In the genomic region with DNA sequence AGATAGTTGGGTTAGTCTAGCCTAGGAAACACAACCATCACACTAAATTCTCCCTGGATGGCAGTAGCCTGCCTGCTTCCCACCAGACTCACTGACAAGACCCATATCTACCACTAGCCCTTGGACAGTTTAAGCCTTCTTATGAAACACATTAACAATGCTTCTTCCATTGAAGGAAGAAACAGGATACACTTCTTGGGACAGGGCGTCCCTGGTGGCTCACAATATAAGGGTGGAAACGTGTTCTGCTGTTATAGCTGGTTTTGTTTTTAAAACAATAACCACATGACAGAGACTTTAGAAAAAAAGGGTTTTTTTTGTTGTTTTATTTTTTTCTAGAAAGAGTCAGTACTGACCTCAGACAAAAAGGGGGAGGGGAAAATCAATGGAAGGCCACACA, we compare ENCODE assay signal across 15 mouse cellular contexts. TPM values are rescaled to one million over a fixed set of nuclear protein-coding genes. Genes with fewer than 3 reads are reported as not detected.
DNase-seq lines count a peak whose midpoint lies in the region; ATAC-seq and TF ChIP-seq lines count a peak whose summit lies in the region.
"Had no signal": no experiment of that assay in that cellular context is flagged by ENCODE, and none has a peak within 500 bp of the region (broad histone marks: within the 10 kb centered on the region; RNA-seq: fewer than 3 reads in every experiment).

No protein-coding gene starts in this region.

- no peak for DNase-seq in forebrain, embryonic 10.5 days (ENCODE audit: extremely low spot score, low spot score)
- no peak for DNase-seq in hindbrain, postnatal 0 days (ENCODE audit: low spot score)
- no peak for DNase-seq in hindbrain, embryonic 10.5 days (ENCODE audit: low spot score)
- DNase-seq in midbrain, embryonic 11.5 days (ENCODE audit: low spot score, missing footprints): peak; percentile 77
- DNase-seq in liver, postnatal 0 days: no peak
- DNase-seq in spleen, postnatal 4 days (ENCODE audit: low spot score in 2 of 2): no peak
- DNase-seq: cerebellum, adult 11-12 months; gastrocnemius, postnatal 36 days; kidney, adult 8-10 months; right cerebral cortex, postnatal 4 days had no signal

- H3K27ac ChIP-seq in forebrain, embryonic 15.5 days (replicated peaks): 0 out of 2 replicates have a peak overlapping the region, but pooled peaks have one; percentile 9
- no peak overlapping the region for H3K27ac ChIP-seq in forebrain, embryonic 10.5 days
- no peak overlapping the region for H3K27ac ChIP-seq in hindbrain, postnatal 0 days
- no peak overlapping the region for H3K27ac ChIP-seq in hindbrain, embryonic 10.5 days
- H3K27ac ChIP-seq in midbrain, embryonic 11.5 days (ENCODE audit: low read depth, low read length): no peak overlapping the region
- no peak overlapping the region for H3K27ac ChIP-seq in midbrain, embryonic 13.5 days
- H3K27ac ChIP-seq in liver, postnatal 0 days (ENCODE audit: low read depth): no peak overlapping the region
- H3K27ac ChIP-seq: embryonic facial prominence, embryonic 15.5 days; forebrain, embryonic 13.5 days had no signal

- no peaks in the 10 kb centered on the region for H3K36me3 ChIP-seq in forebrain, embryonic 15.5 days
- H3K36me3 ChIP-seq in forebrain, embryonic 10.5 days (replicated peaks): no peaks in the 10 kb centered on the region
- H3K36me3 ChIP-seq in hindbrain, postnatal 0 days (ENCODE audit: insufficient read depth, low read length): no peaks in the 10 kb centered on the region
- peaks cover 7% of the 10 kb centered on the region for H3K36me3 ChIP-seq in hindbrain, embryonic 10.5 days
- H3K36me3 ChIP-seq in midbrain, embryonic 11.5 days (ENCODE audit: control insufficient read depth, insufficient read depth, low read length): no peaks in the 10 kb centered on the region
- H3K36me3 ChIP-seq in midbrain, embryonic 13.5 days: 0 out of 2 replicates have a peak, but pooled peaks cover 2% of the 10 kb centered on the region
- H3K36me3 ChIP-seq in liver, postnatal 0 days (replicated peaks; ENCODE audit: insufficient read depth, low read length): no peaks in the 10 kb centered on the region
- H3K36me3 ChIP-seq: embryonic facial prominence, embryonic 15.5 days had no signal

- peaks cover 26% of the 10 kb centered on the region for H3K4me1 ChIP-seq in forebrain, embryonic 15.5 days
- peaks cover 17% of the 10 kb centered on the region for H3K4me1 ChIP-seq in forebrain, embryonic 10.5 days
- H3K4me1 ChIP-seq in hindbrain, postnatal 0 days (ENCODE audit: insufficient read depth, low read length): peaks cover 21% of the 10 kb centered on the region
- peaks cover 30% of the 10 kb centered on the region for H3K4me1 ChIP-seq in hindbrain, embryonic 10.5 days (replicated peaks)
- peaks cover 4% of the 10 kb centered on the region; the same call in 1 of the 2 replicates for H3K4me1 ChIP-seq in midbrain, embryonic 11.5 days (ENCODE audit: control insufficient read depth, insufficient read depth, low read length)
- H3K4me1 ChIP-seq in midbrain, embryonic 13.5 days (replicated peaks): peaks cover 33% of the 10 kb centered on the region
- H3K4me1 ChIP-seq in liver, postnatal 0 days (ENCODE audit: insufficient read depth): peaks cover 19% of the 10 kb centered on the region

- no peaks in the 10 kb centered on the region for H3K9me3 ChIP-seq in forebrain, embryonic 15.5 days
- H3K9me3 ChIP-seq in forebrain, embryonic 10.5 days: peaks cover 2% of the 10 kb centered on the region; the same call in 1 of the 2 replicates
- H3K9me3 ChIP-seq in hindbrain, postnatal 0 days (ENCODE audit: low read length): no peaks in the 10 kb centered on the region
- peaks cover 4% of the 10 kb centered on the region; the same call in 1 of the 2 replicates for H3K9me3 ChIP-seq in hindbrain, embryonic 10.5 days
- H3K9me3 ChIP-seq in midbrain, embryonic 11.5 days (ENCODE audit: control insufficient read depth, low read length): no peaks in the 10 kb centered on the region
- no peaks in the 10 kb centered on the region for H3K9me3 ChIP-seq in midbrain, embryonic 13.5 days
- no peaks in the 10 kb centered on the region for H3K9me3 ChIP-seq in liver, postnatal 0 days (ENCODE audit: low read length)
- H3K9me3 ChIP-seq: embryonic facial prominence, embryonic 15.5 days; forebrain, embryonic 13.5 days had no signal

- no peak overlapping the region for H3K4me3 ChIP-seq in forebrain, embryonic 15.5 days
- H3K4me3 ChIP-seq in forebrain, embryonic 10.5 days: no peak overlapping the region
- no peak overlapping the region for H3K4me3 ChIP-seq in hindbrain, postnatal 0 days (ENCODE audit: low read length)
- H3K4me3 ChIP-seq in hindbrain, embryonic 10.5 days: no peak overlapping the region
- H3K4me3 ChIP-seq in midbrain, embryonic 11.5 days (ENCODE audit: low read depth, low read length): no peak overlapping the region
- H3K4me3 ChIP-seq in midbrain, embryonic 13.5 days (replicated peaks): no peak overlapping the region
- H3K4me3 ChIP-seq in liver, postnatal 0 days (ENCODE audit: low read depth, low read length): no peak overlapping the region
- H3K4me3 ChIP-seq: embryonic facial prominence, embryonic 15.5 days; forebrain, embryonic 13.5 days had no signal

- no peak overlapping the region for H3K4me2 ChIP-seq in forebrain, embryonic 15.5 days (replicated peaks)
- H3K4me2 ChIP-seq in hindbrain, postnatal 0 days (ENCODE audit: low read depth, low read length): no peak overlapping the region
- H3K4me2 ChIP-seq in midbrain, embryonic 11.5 days: no peak overlapping the region
- no peak overlapping the region for H3K4me2 ChIP-seq in midbrain, embryonic 13.5 days (replicated peaks)
- H3K4me2 ChIP-seq in liver, postnatal 0 days (ENCODE audit: low read depth, low read length): no peak overlapping the region
- H3K4me2 ChIP-seq: embryonic facial prominence, embryonic 15.5 days had no signal

- no peak for ATAC-seq in forebrain, embryonic 15.5 days (replicated peaks)
- no peak for ATAC-seq in hindbrain, postnatal 0 days
- ATAC-seq in midbrain, embryonic 11.5 days (ENCODE audit: low FRiP score): no peak
- no peak for ATAC-seq in midbrain, embryonic 13.5 days
- no peak for ATAC-seq in liver, postnatal 0 days
- ATAC-seq: forebrain, embryonic 13.5 days; Patski had no signal

- H3K27me3 ChIP-seq in forebrain, embryonic 15.5 days: no peaks in the 10 kb centered on the region
- H3K27me3 ChIP-seq in forebrain, embryonic 10.5 days (ENCODE audit: poor library complexity, severe bottlenecking): no peaks in the 10 kb centered on the region
- no peaks in the 10 kb centered on the region for H3K27me3 ChIP-seq in hindbrain, postnatal 0 days (ENCODE audit: insufficient read depth, low read length)
- no peaks in the 10 kb centered on the region for H3K27me3 ChIP-seq in hindbrain, embryonic 10.5 days (ENCODE audit: insufficient read depth, poor library complexity, severe bottlenecking)
- H3K27me3 ChIP-seq in midbrain, embryonic 11.5 days (ENCODE audit: control insufficient read depth, insufficient read depth, low read length): no peaks in the 10 kb centered on the region
- H3K27me3 ChIP-seq in midbrain, embryonic 13.5 days: no peaks in the 10 kb centered on the region
- no peaks in the 10 kb centered on the region for H3K27me3 ChIP-seq in liver, postnatal 0 days (ENCODE audit: insufficient read depth, low read length)
- H3K27me3 ChIP-seq: embryonic facial prominence, embryonic 15.5 days; forebrain, embryonic 13.5 days; Patski had no signal

- TF ChIP-seq EP300 in liver, postnatal 0 days (IDR thresholded peaks at IDR 0.05; ENCODE audit: low read depth): no peak

- peak; percentile 12; the same call in 1 of the 2 replicates for TF ChIP-seq CTCF in hindbrain, postnatal 0 days (IDR thresholded peaks at IDR 0.05; ENCODE audit: low read depth)
- TF ChIP-seq CTCF in liver, postnatal 0 days (IDR thresholded peaks at IDR 0.05; ENCODE audit: low read depth): 0 out of 2 replicates have a peak, but pooled peaks have one; percentile 18

- H3K9ac ChIP-seq in forebrain, embryonic 15.5 days (replicated peaks): no peak overlapping the region
- no peak overlapping the region for H3K9ac ChIP-seq in hindbrain, postnatal 0 days (replicated peaks; ENCODE audit: low read length)
- no peak overlapping the region for H3K9ac ChIP-seq in midbrain, embryonic 11.5 days (ENCODE audit: low read length)
- H3K9ac ChIP-seq in midbrain, embryonic 13.5 days (replicated peaks): no peak overlapping the region
- H3K9ac ChIP-seq in liver, postnatal 0 days (replicated peaks): no peak overlapping the region
- H3K9ac ChIP-seq: embryonic facial prominence, embryonic 15.5 days; forebrain, embryonic 13.5 days had no signal

- WGBS in forebrain, embryonic 15.5 days: 72% methylated on average over 2 of the region's 2 CpGs
- WGBS in forebrain, embryonic 10.5 days: 75% methylated on average over 2 of the region's 2 CpGs
- WGBS in hindbrain, postnatal 0 days: 66% methylated on average over 2 of the region's 2 CpGs
- 66% methylated on average over 2 of the region's 2 CpGs for WGBS in hindbrain, embryonic 10.5 days
- 86% methylated on average over 2 of the region's 2 CpGs for WGBS in midbrain, embryonic 11.5 days
- WGBS in midbrain, embryonic 13.5 days: 76% methylated on average over 2 of the region's 2 CpGs
- WGBS in liver, postnatal 0 days (ENCODE audit: insufficient replicate concordance): 81% methylated on average over 2 of the region's 2 CpGs

RNA-seq across cellular contexts. Expression of gene Sorbs1, which starts 4.3 kb away (rescaled TPM):
- polyA plus RNA-seq in forebrain, embryonic 15.5 days (2015; fragmentation: Nextera tagmentation; extraction: Ambion mirVana): 111 and 118 TPM in 2 replicates
- 36.3 and 39.0 TPM in 2 replicates for polyA plus RNA-seq in forebrain, embryonic 10.5 days (2016; fragmentation: Nextera tagmentation; extraction: Ambion mirVana)
- 52.4 and 64.2 TPM in 2 replicates for total RNA-seq in hindbrain, postnatal 0 days (2014; rRNA removed)
- 70.4 and 79.2 TPM in 2 replicates for polyA plus RNA-seq in hindbrain, postnatal 0 days (2015; fragmentation: Nextera tagmentation; extraction: Ambion mirVana)
- 64.2 and 74.4 TPM in 2 replicates for polyA plus RNA-seq in hindbrain, embryonic 10.5 days (2016; fragmentation: Nextera tagmentation; extraction: Ambion mirVana)
- 61.0 and 62.6 TPM in 2 replicates for polyA plus RNA-seq in midbrain, embryonic 11.5 days (2014; fragmentation: Nextera tagmentation; extraction: Ambion mirVana)
- 77.6 and 78.7 TPM in 2 replicates for polyA plus RNA-seq in midbrain, embryonic 13.5 days (2015; fragmentation: Nextera tagmentation; extraction: Ambion mirVana)
- polyA plus RNA-seq in liver, postnatal 0 days (2015; fragmentation: Nextera tagmentation; extraction: Ambion mirVana): 28.2 and 30.4 TPM in 2 replicates
